Mouse (Mus musculus) neutrophil, adult 83 days (primary cell): ENCODE measurements around the gene Eci2. TPM values are rescaled to one million over a fixed set of nuclear protein-coding genes. Genes with fewer than 3 reads are reported as not detected.

Source experiments
- total RNA-seq, 2 experiments: library from RNA; stranded (reverse); gene quantifications; one replicate each; pipeline ENCODE4 v1.2.4; 2023

The Eci2 gene
- total RNA-seq, result 10 to 100 TPM; 23.3 to 26.8 TPM

GRCm38 (mm10) chr13:35026879-35027278, at the start of gene Eci2:
Eci2 (minus strand) TSS chr13:35027096.

GRCm38 (mm10) chr13:34963511-34964397, 63.1 kb downstream of the Eci2 start, which contains the start of gene Eci3:
Eci3 (minus strand) TSS chr13:34963810.

Other genes with a start within 250 kb of the Eci2 start
- 10 to 100 TPM; 57.8 to 61.0 TPM for gene Prpf4b, start 151.8 kb downstream of the Eci2 start, total RNA-seq
- gene Fam217a, start 102.8 kb downstream of the Eci2 start, total RNA-seq, result not detected
- gene 4933417A18Rik, start 102.7 kb downstream of the Eci2 start, total RNA-seq, result not detected
- gene Eci3, start 63.3 kb downstream of the Eci2 start, total RNA-seq, result not detected